Mouse (Mus musculus) lung, postnatal 36 days (tissue): ENCODE data around the gene Ntf5.

Source experiments
- DNase-seq: peaks from one replicate; pipeline ENCODE4 v3.0.0; 2022; ENCODE audit warnings: mixed read lengths

The Ntf5 gene

GRCm38 (mm10) chr7:45413113-45413863 lies at the start of gene Ntf5:
TSS of gene Ntf5 (plus strand) at chr7:45413695.
- DNase-seq = peak; percentile 40

GRCm38 (mm10) chr7:45363983-45364382 lies 49.5 kb upstream of the Ntf5 start:
- DNase-seq = no peak

GRCm38 (mm10) chr7:45365742-45366651 lies 47.5 kb upstream of the Ntf5 start:
- peak; percentile 37 for DNase-seq

- no peak for DNase-seq
Observed at GRCm38 (mm10) chr7:45366652-45367019, 46.9 kb upstream of the Ntf5 start, which contains the start of gene Ppfia3. TSS of gene Ppfia3 (minus strand) at chr7:45367019.

GRCm38 (mm10) chr7:45367020-45367880 lies 46.2 kb upstream of the Ntf5 start:
- peak; percentile 97 for DNase-seq

GRCm38 (mm10) chr7:45368178-45368577 lies 45.3 kb upstream of the Ntf5 start:
- DNase-seq = no peak

- DNase-seq = no peak
Observed at GRCm38 (mm10) chr7:45369022-45369745, 44.3 kb upstream of the Ntf5 start.

- no peak for DNase-seq
Observed at GRCm38 (mm10) chr7:45369836-45370474, 43.5 kb upstream of the Ntf5 start.

GRCm38 (mm10) chr7:45370475-45371311 lies 42.8 kb upstream of the Ntf5 start, which contains the start of gene Lin7b:
TSS of gene Lin7b (minus strand) at chr7:45370583.
- peak; percentile 92 for DNase-seq

GRCm38 (mm10) chr7:45372371-45372770 lies 41.1 kb upstream of the Ntf5 start:
- DNase-seq = no peak

GRCm38 (mm10) chr7:45374620-45375019 lies 38.9 kb upstream of the Ntf5 start:
- no peak for DNase-seq

GRCm38 (mm10) chr7:45376057-45376456 lies 37.4 kb upstream of the Ntf5 start:
- no peak for DNase-seq

GRCm38 (mm10) chr7:45386077-45386476 lies 27.4 kb upstream of the Ntf5 start:
- no peak for DNase-seq

- no peak for DNase-seq
Observed at GRCm38 (mm10) chr7:45395129-45395541, 18.4 kb upstream of the Ntf5 start.

GRCm38 (mm10) chr7:45395578-45396336 lies 17.7 kb upstream of the Ntf5 start, which contains the start of gene Snrnp70:
TSS of gene Snrnp70 (minus strand) at chr7:45395742.
- peak; percentile 100 for DNase-seq

GRCm38 (mm10) chr7:45396337-45396775 lies 17.1 kb upstream of the Ntf5 start:
- peak; percentile 34 for DNase-seq

- no peak for DNase-seq
Observed at GRCm38 (mm10) chr7:45396787-45397186, 16.7 kb upstream of the Ntf5 start.

GRCm38 (mm10) chr7:45401521-45402085 lies 11.9 kb upstream of the Ntf5 start:
- DNase-seq = no peak
